Mouse (Mus musculus): ENCODE data around the gene 3100002H09Rik.

3100002H09Rik gene

GRCm38 (mm10) chr4:124610703-124611102 is at the start of gene 3100002H09Rik:
TSS of gene 3100002H09Rik (minus strand) at chr4:124610803.
- DNase-seq (ENCODE audit: low read depth, low spot score), result no peak

GRCm38 (mm10) chr4:124659251-124660217 is 48.9 kb upstream of the 3100002H09Rik start:
- DNase-seq (ENCODE audit: low read depth, low spot score), result no peak

- DNase-seq (ENCODE audit: low read depth, low spot score), result no peak
Measured at GRCm38 (mm10) chr4:124658412-124658851, 47.8 kb upstream of the 3100002H09Rik start.

GRCm38 (mm10) chr4:124657781-124658180 is 47.2 kb upstream of the 3100002H09Rik start:
- DNase-seq (ENCODE audit: low read depth, low spot score), result no peak

GRCm38 (mm10) chr4:124656854-124657650 is 46.4 kb upstream of the 3100002H09Rik start:
- no peak for DNase-seq (ENCODE audit: low read depth, low spot score)

- no peak for DNase-seq (ENCODE audit: low read depth, low spot score)
Measured at GRCm38 (mm10) chr4:124656518-124656853, 45.9 kb upstream of the 3100002H09Rik start, which contains the start of gene Pou3f1. TSS of gene Pou3f1 (plus strand) at chr4:124656807.

DNA sequence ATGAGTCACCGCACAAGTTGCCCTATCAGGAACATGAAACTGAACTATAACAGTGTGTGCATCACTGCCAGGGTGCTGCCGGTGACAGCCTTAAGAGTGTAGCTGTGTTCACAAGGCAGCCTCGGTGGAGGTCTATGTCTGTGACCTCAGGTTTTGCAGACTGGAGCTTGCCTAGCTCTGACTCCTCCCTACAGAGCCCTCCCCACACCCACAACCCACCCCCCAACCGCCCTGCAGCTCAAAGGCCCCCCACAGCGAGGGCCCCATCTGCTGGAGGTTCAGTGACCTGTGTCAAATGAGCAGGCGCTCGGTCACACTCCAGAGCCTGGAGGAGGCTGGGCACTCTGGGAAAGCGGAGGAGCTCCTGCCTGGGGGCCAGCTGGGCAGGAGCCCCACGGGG is 42.3 kb upstream of the 3100002H09Rik start:
- no peak for DNase-seq (ENCODE audit: low read depth, low spot score)

- no peak for DNase-seq (ENCODE audit: low read depth, low spot score)
Measured at GRCm38 (mm10) chr4:124647909-124648308, 37.3 kb upstream of the 3100002H09Rik start.

- DNase-seq (ENCODE audit: low read depth, low spot score), result peak; percentile 55
Measured at GRCm38 (mm10) chr4:124646591-124646990, 36.0 kb upstream of the 3100002H09Rik start.

DNA sequence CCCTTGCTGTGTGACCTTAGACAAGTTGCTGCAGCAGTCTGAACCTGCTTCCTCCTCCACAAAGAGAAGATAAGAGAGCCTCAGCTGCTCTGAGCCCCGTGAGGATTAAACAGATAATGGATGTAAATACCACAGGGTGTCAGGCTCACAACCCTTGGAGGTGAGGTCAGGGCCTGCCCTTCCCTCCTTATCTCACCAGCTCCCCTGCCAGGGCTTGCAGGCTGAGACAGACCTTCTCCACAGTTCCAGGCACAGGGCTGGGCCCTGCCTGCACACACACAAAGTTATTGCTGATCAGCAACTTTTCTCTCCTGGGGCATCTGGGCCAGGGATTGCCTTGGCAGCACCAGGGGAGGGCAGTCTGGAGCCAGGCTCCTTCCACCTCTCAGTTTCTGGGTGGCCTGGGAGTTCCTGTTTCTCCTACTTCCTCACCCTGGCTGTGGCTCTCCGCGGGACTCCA is 34.4 kb upstream of the 3100002H09Rik start:
- DNase-seq (ENCODE audit: low read depth, low spot score), result peak; percentile 18

DNA sequence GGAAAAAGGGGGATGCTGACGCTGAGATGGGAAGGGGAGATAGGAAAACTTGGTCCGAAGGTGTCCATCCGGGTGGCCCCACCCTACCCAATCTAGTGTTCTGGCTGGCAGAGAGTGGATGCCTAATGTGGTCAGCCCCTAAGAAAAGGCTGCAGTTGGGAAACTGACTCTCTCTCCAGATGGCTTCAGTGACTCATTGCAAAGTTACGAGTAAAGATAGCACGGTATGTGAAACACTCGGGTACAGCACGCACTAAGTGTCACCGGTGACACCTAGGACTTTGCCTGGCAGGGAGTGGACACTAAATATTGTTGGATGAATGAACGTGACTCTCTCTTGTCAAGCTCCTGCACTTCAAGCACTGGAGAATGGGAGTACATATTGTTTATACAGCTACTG is 33.3 kb upstream of the 3100002H09Rik start:
- peak; percentile 7 for DNase-seq (ENCODE audit: low read depth, low spot score)

GRCm38 (mm10) chr4:124639715-124640114 is 29.1 kb upstream of the 3100002H09Rik start:
- no peak for DNase-seq (ENCODE audit: low read depth, low spot score)

- peak; percentile 9 for DNase-seq (ENCODE audit: low read depth, low spot score)
Measured at GRCm38 (mm10) chr4:124633281-124633680, 22.7 kb upstream of the 3100002H09Rik start.

- DNase-seq (ENCODE audit: low read depth, low spot score), result no peak
Measured at GRCm38 (mm10) chr4:124632856-124633255, 22.3 kb upstream of the 3100002H09Rik start.

DNA sequence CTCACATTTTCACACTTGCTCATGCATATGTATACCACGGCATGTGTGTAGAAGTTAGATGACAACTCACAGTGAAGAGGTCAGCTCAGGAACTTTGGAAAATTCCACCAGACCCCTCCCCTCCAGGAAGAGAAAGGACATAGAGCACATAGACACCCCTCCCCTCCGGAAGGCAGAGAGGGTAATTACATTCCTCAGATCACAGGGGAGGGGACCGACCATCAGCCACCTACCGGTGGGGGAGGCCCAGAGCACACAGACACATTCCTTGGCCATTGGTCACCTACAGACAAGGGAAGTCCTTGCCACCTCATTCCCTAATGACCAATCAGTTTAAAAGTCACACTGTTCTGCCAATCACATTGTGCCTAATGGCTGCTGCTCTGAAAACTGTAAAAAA is 20.9 kb upstream of the 3100002H09Rik start:
- no peak for DNase-seq (ENCODE audit: low read depth, low spot score)

- DNase-seq (ENCODE audit: low read depth, low spot score), result no peak
Measured at GRCm38 (mm10) chr4:124626836-124627235, 16.2 kb upstream of the 3100002H09Rik start.

DNA sequence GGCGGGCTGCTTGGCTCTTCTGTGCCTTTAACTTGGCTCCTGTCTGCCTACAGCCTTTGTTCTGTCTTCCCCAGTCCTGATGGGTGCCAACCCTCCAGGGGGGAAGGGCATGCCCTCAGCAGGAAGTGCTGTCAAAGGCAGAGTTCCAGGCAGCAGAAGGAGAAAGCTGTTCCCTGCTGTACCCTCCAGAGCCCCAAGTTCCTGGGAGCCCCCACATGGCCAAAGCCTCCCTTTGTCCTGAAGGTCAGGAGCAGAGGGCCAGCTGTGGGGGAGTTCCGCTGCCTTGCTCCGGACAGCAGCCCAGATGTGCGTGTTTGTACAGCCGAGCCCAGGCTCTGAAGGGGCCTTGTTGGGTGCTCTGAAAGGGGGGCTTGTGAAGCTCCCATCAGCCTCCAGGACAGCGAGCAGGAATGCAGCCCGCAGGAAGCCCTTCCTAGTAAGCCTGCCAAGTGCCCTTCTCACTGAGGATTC is 13.5 kb upstream of the 3100002H09Rik start:
- no peak for DNase-seq (ENCODE audit: low read depth, low spot score)

GRCm38 (mm10) chr4:124622566-124622965 is 12.0 kb upstream of the 3100002H09Rik start:
- no peak for DNase-seq (ENCODE audit: low read depth, low spot score)

DNA sequence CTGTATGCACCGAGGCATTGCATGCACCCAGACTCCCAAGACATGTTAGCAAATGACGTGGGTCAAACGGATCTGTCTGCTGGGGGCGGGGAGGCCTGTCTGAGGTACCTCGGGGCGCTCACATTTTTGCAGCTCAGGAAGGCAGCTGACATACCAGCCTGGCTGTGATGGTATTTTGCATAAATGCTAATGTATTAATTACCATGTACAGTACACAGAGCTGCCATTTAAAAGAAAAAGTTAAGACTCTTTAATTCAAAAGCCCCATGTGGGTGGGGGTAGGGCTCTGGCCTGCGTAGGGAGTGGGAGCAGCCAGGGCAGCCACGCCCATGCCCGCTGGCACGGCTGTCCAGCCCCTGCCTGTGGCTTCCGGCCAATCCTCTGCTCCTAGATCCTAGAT is 10.8 kb upstream of the 3100002H09Rik start:
- DNase-seq (ENCODE audit: low read depth, low spot score), result no peak

DNA sequence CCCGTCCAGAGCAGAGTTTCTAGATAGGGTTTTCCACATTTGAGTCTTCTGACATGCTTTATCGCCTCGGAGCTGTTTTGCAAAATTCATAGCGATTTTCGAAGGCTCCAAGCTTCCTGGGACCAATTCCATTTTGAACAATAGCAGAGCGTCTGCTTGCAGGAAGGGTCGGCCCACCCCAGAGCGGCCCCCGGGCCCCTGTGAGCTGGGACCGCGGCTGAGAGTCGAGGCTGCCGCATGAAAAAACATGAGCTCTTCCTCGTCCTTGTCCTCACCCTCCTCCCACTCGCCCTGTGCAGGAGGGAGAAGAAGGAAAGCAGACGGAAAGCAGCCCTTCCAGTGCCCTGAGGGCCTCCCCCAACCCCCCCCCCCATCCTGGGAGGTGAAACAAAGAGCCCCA is 8.0 kb upstream of the 3100002H09Rik start:
- DNase-seq (ENCODE audit: low read depth, low spot score), result no peak

DNA sequence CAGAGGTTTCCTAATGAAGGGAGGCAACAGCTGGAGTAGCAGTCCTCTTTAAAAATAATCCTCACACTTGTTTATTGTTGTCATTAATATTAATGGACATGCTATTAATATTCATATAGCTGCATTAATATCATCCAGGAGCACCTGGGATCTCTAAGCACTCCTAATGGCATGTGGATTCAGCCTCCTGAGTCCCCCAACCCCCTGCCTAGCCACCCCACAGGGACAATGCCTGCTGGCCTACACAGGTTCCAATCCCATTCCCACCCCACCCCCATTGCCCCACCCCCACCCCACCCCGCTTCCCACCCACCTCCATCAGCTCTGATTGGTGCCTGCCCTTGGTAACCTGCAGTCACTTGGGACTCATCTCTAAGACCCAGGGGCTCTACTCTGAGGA is 6.0 kb upstream of the 3100002H09Rik start:
- DNase-seq (ENCODE audit: low read depth, low spot score), result no peak

DNA sequence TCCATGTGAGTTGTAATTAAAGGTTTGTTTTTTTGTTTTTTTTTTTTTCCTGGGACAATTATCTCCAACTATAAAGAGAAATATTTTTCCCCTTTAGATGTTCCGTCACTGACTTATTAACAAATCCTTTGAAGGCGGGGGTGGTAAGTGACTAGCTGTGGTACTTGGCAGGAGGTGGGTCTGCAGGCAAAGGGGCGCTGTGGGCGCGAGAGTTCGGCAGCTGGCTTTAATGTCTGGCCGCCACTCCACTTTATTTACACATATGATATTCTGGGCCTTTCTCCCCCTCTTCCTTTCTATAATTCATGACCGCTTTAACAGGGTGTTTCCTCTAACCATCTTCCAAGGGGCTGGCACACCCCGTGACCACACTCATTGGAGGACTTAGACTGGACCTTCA is 5.4 kb upstream of the 3100002H09Rik start:
- DNase-seq (ENCODE audit: low read depth, low spot score), result no peak

Data from 3T3-L1 (cell line).